Mouse (Mus musculus) retina, postnatal 1 day (tissue): Measurements from ENCODE around the gene Gm49373.
"Not testable (repeated sequence)": the region's sequence is repeated elsewhere in the genome, so short reads cannot be mapped to it uniquely, and the experiment has no call there.

Source experiments
- DNase-seq: peaks from one replicate; pipeline ENCODE4 v3.0.0-alpha.2; 2012

Gm49373 gene

GRCm38 (mm10) chr9:21072641-21073040 lies 255 bp downstream of the Gm49373 start:
- DNase-seq, result peak; percentile 1

- no peak for DNase-seq
Observed at GRCm38 (mm10) chr9:21067006-21067684, 5.8 kb downstream of the Gm49373 start, which contains the start of gene Zglp1. Zglp1 (minus strand) TSS chr9:21067093.

GRCm38 (mm10) chr9:21062928-21063327 lies 10.0 kb downstream of the Gm49373 start:
- no peak for DNase-seq

- no peak for DNase-seq
Observed at GRCm38 (mm10) chr9:21051578-21051977, 21.3 kb downstream of the Gm49373 start.

GRCm38 (mm10) chr9:21045235-21045634 lies 27.7 kb downstream of the Gm49373 start:
- no peak for DNase-seq

- DNase-seq, result not testable (repeated sequence)
Observed at GRCm38 (mm10) chr9:21044785-21045184, 28.1 kb downstream of the Gm49373 start.

GRCm38 (mm10) chr9:21043563-21043962 lies 29.3 kb downstream of the Gm49373 start:
- DNase-seq, result no peak

- no peak for DNase-seq
Observed at GRCm38 (mm10) chr9:21041308-21041707, 31.6 kb downstream of the Gm49373 start.

GRCm38 (mm10) chr9:21039779-21040178 lies 33.1 kb downstream of the Gm49373 start:
- DNase-seq, result no peak

GRCm38 (mm10) chr9:21037481-21037891 lies 35.4 kb downstream of the Gm49373 start:
- peak; percentile 87 for DNase-seq

- no peak for DNase-seq
Observed at GRCm38 (mm10) chr9:21036666-21037065, 36.2 kb downstream of the Gm49373 start.

GRCm38 (mm10) chr9:21036161-21036560 lies 36.7 kb downstream of the Gm49373 start:
- no peak for DNase-seq

- no peak for DNase-seq
Observed at GRCm38 (mm10) chr9:21035586-21035985, 37.3 kb downstream of the Gm49373 start.

GRCm38 (mm10) chr9:21034481-21035085 lies 38.3 kb downstream of the Gm49373 start:
- peak; percentile 53 for DNase-seq

GRCm38 (mm10) chr9:21033136-21033535 lies 39.8 kb downstream of the Gm49373 start:
- DNase-seq, result peak; percentile 90

GRCm38 (mm10) chr9:21032491-21032890 lies 40.4 kb downstream of the Gm49373 start:
- DNase-seq, result no peak

GRCm38 (mm10) chr9:21031896-21032351 lies 41.0 kb downstream of the Gm49373 start, which contains the start of gene Icam5:
Icam5 (plus strand) TSS chr9:21032073.
- no peak for DNase-seq

- DNase-seq, result peak; percentile 72
Observed at GRCm38 (mm10) chr9:21031251-21031895, 41.5 kb downstream of the Gm49373 start.

GRCm38 (mm10) chr9:21030781-21031250 lies 42.1 kb downstream of the Gm49373 start:
- DNase-seq, result peak; percentile 94

- DNase-seq, result no peak
Observed at GRCm38 (mm10) chr9:21030055-21030600, 42.8 kb downstream of the Gm49373 start.

GRCm38 (mm10) chr9:21029291-21030054 lies 43.4 kb downstream of the Gm49373 start, which contains the start of gene Icam4:
Icam4 (plus strand) TSS chr9:21029373.
- peak; percentile 87 for DNase-seq

GRCm38 (mm10) chr9:21028560-21029110 lies 44.3 kb downstream of the Gm49373 start:
- no peak for DNase-seq
